Mouse (Mus musculus) stomach, postnatal 0 days (tissue): Measurements from ENCODE around the gene Rai14.

Source experiments
- CTCF ChIP-seq: IDR thresholded peaks from 2 replicates; pipeline ENCODE4 v1.5.1; 2016; ENCODE audit warnings: antibody characterized with exemption, low read depth, mild to moderate bottlenecking, moderate library complexity
- EP300 ChIP-seq: optimal IDR thresholded peaks from 2 replicates; pipeline ENCODE3; 2016; ENCODE audit warnings: antibody characterized with exemption

GRCm38 (mm10) chr15:10621194-10621593, 93.2 kb downstream of the Rai14 start:
- TF ChIP-seq CTCF (peak; percentile 10; the same call in 1 of the 2 replicates), EP300 (no peak)
